Mouse (Mus musculus) liver, embryonic 12.5 days (tissue): ENCODE measurements around the gene Atp8b5. TPM values are rescaled to one million over a fixed set of nuclear protein-coding genes. Genes with fewer than 3 reads are reported as not detected.

Experiments used
- ATAC-seq: fragments of 200-750 bp; cut with Nextera tagmentation; 2 replicates; pipeline ENCODE4 v1.8.0; 2017; ENCODE audit warnings: moderate number of reproducible peaks, mild to moderate bottlenecking, moderate library complexity
- H3K27ac ChIP-seq: fragments of 300-500 bp; sonication (generic); 2 replicates; pipeline ENCODE4 v1.5.1; 2016; ENCODE audit warnings: mild to moderate bottlenecking
- H3K27me3 ChIP-seq: fragments of 300-500 bp; sonication (generic); replicated peaks from 2 replicates; pipeline ENCODE4 v1.6.1; 2016; ENCODE audit warnings: mild to moderate bottlenecking, moderate library complexity
- H3K36me3 ChIP-seq: fragments of 300-500 bp; sonication (generic); 2 replicates; pipeline ENCODE4 v1.6.1; 2016; ENCODE audit warnings: mild to moderate bottlenecking, moderate library complexity
- H3K4me1 ChIP-seq: fragments of 300-500 bp; sonication (generic); 2 replicates; pipeline ENCODE4 v1.6.1; 2016
- H3K4me2 ChIP-seq: fragments of 300-500 bp; sonication (generic); 2 replicates; pipeline ENCODE4 v1.6.1; 2016; ENCODE audit warnings: mild to moderate bottlenecking, moderate library complexity
- H3K4me3 ChIP-seq: fragments of 300-500 bp; sonication (generic); 2 replicates; pipeline ENCODE4 v1.5.1; 2016; ENCODE audit warnings: mild to moderate bottlenecking, moderate library complexity
- H3K9ac ChIP-seq: fragments of 300-500 bp; sonication (generic); 2 replicates; pipeline ENCODE4 v1.6.1; 2016; ENCODE audit warnings: mild to moderate bottlenecking, moderate library complexity
- H3K9me3 ChIP-seq: fragments of 300-500 bp; sonication (generic); replicated peaks from 2 replicates; pipeline ENCODE4 v1.6.1; 2016; ENCODE audit warnings: mild to moderate bottlenecking, moderate library complexity
- WGBS: fragments of 180-500 bp; shearing (Covaris S2); methylation state at CpG from one replicate; pipeline ENCODE4 v1.1.7; 2016; ENCODE audit not compliant: insufficient replicate concordance; 5-methylcytosine and 5-hydroxymethylcytosine counted together
- polyA plus RNA-seq: library from polyadenylated mRNA; unstranded; fragments of >200 nt; fragmentation: Nextera tagmentation; extraction: Ambion mirVana; gene quantifications from 2 replicates; pipeline ENCODE4 v1.2.1, GENCODE M21; 2016

Atp8b5 gene
- polyA plus RNA-seq, 1 experiment from 2014 or later, result 0.27 TPM

GRCm38 (mm10) chr4:43334771-43335170 lies 67.8 kb downstream of the Atp8b5 start:
- ATAC-seq, result no peak
- H3K4me2 ChIP-seq, result no peak overlapping the region
- H3K27ac ChIP-seq, result no peak overlapping the region
- peaks cover 6% of the 10 kb centered on the region; the same call in 1 of the 2 replicates for H3K9me3 ChIP-seq
- H3K9ac ChIP-seq, result no peak overlapping the region
- 54% methylated on average over 2 of the region's 2 CpGs for WGBS
- H3K4me1 ChIP-seq, result no peaks in the 10 kb centered on the region
- no peak overlapping the region for H3K4me3 ChIP-seq
- H3K36me3 ChIP-seq, result no peaks in the 10 kb centered on the region
- no peaks in the 10 kb centered on the region for H3K27me3 ChIP-seq

DNA sequence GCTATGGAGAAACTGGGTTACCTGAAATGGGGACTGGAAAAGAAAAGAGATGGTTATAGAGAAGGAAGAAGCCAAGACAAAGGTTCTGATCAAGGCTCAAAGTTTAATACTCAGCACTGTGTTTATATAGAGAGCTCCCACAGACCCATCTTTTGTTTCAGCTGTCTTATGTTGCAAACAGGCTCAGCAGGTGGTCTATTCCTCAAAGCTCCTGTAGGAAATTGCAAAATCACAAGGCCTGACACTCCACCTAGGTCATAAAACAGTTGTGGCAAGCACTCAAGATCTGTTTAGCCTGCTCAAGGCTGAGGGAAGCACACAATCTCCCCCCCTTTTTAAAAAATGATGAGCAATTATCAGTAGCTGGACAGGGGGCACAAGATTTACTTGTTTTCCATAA lies 69.2 kb downstream of the Atp8b5 start:
- Histone ChIP-seq H3K4me2 (no peak overlapping the region), H3K27ac (no peak overlapping the region), H3K9ac (no peak overlapping the region), H3K4me1 (no peaks in the 10 kb centered on the region), H3K9me3 (peaks cover 6% of the 10 kb centered on the region; the same call in 1 of the 2 replicates), H3K27me3 (no peaks in the 10 kb centered on the region), H3K36me3 (no peaks in the 10 kb centered on the region), H3K4me3 (no peak overlapping the region)
- ATAC-seq, result no peak

DNA sequence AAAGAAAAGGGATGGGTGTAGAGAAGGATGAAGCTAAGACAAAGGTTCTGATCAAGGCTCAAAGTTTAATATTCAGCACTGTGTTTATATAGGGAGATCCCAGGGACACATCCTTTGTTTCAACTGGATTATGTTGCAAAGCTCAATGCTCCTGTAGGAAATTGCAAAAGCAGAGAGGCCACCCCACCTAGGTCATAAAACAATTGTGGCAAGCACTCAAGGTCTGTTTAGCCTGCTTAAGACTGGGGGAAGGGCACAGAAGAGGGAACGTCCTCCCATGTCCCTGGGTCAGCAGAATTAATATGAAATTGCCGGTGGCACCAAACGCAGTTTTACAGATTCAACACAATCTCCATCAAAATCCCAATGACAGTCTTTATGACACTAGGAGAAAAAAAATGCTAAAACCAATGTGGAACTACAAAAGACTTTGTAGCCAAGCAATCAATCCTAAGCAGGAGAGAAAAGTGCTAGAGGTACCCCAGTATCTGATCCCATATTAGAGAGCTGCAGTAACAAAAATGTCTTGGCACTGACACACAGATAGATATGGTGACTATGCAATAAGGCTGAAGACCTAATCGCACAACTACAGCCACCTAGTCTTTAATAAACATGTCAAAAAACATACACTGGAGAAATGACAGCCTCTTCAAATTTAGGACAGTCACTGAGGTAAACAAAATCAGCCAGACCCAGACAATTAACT lies 73.3 kb downstream of the Atp8b5 start:
- H3K27me3 ChIP-seq, result no peaks in the 10 kb centered on the region
- no peaks in the 10 kb centered on the region for H3K36me3 ChIP-seq
- peaks cover 6% of the 10 kb centered on the region; the same call in 1 of the 2 replicates for H3K9me3 ChIP-seq
- H3K27ac ChIP-seq, result no peak overlapping the region
- H3K4me2 ChIP-seq, result no peak overlapping the region
- 68% methylated on average over 4 of the region's 4 CpGs for WGBS
- no peak overlapping the region for H3K4me3 ChIP-seq
- ATAC-seq, result no peak
- no peak overlapping the region for H3K9ac ChIP-seq
- H3K4me1 ChIP-seq, result no peaks in the 10 kb centered on the region

- 62% methylated on average over 7 of the region's 7 CpGs for WGBS
- H3K27ac ChIP-seq, result no peak overlapping the region
Measured at GRCm38 (mm10) chr4:43341276-43341891, 74.4 kb downstream of the Atp8b5 start.

DNA sequence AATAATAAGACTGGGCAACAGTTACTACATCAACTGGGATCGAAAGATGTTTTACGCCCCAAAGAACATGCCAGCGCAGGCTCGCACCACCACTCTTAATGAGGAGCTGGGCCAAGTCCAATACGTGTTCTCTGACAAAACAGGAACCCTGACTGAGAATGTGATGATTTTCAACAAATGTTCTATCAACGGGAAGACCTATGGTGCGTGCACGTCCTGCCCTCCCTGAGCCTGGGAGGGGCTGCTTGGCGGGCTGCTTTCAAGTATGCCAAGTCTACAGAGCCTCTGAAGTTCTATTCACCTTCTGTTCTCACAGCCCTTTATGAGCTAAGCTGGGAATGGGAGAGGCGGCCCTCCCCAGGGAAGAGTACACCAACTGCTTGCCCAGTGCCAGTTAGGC lies 75.5 kb downstream of the Atp8b5 start:
- Histone ChIP-seq H3K27ac (no peak overlapping the region), H3K27me3 (no peaks in the 10 kb centered on the region), H3K9ac (no peak overlapping the region), H3K4me3 (no peak overlapping the region), H3K4me1 (no peaks in the 10 kb centered on the region), H3K36me3 (no peaks in the 10 kb centered on the region), H3K9me3 (no peaks in the 10 kb centered on the region), H3K4me2 (no peak overlapping the region)
- 75% methylated on average over 10 of the region's 10 CpGs for WGBS
- no peak for ATAC-seq

More at GRCm38 (mm10) chr4:43341276-43341891, 74.4 kb downstream of the Atp8b5 start:
- H3K4me3 ChIP-seq, result no peak overlapping the region
- no peaks in the 10 kb centered on the region for H3K36me3 ChIP-seq
- H3K27me3 ChIP-seq, result no peaks in the 10 kb centered on the region
- no peak overlapping the region for H3K9ac ChIP-seq
- no peak overlapping the region for H3K4me2 ChIP-seq
- H3K9me3 ChIP-seq, result peaks cover 2% of the 10 kb centered on the region; the same call in 1 of the 2 replicates
- ATAC-seq, result no peak
- no peaks in the 10 kb centered on the region for H3K4me1 ChIP-seq

DNA sequence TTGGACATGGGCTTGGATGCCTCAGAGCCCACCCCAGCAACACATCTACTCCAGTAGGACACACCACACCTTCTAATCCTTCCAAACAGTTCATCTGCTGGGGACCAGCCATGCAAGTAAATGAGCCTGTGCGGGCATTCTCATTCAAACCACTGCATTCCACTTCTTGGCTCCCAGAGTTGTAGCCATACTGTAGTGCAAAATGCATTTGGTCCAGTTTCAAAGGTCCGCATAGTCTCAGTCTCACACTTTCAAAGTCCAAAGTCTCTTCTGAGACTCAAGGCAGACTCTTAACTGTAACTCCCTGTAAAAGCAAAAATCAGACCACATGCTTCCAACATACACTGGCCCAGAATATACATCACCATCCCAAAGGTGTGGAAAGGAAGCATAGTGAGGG lies 78.0 kb downstream of the Atp8b5 start:
- no peak overlapping the region for H3K9ac ChIP-seq
- H3K36me3 ChIP-seq, result no peaks in the 10 kb centered on the region
- 66% methylated on average over 2 of the region's 2 CpGs for WGBS
- H3K4me3 ChIP-seq, result no peak overlapping the region
- H3K4me1 ChIP-seq, result no peaks in the 10 kb centered on the region
- H3K9me3 ChIP-seq, result no peaks in the 10 kb centered on the region
- H3K4me2 ChIP-seq, result no peak overlapping the region
- no peak for ATAC-seq
- H3K27ac ChIP-seq, result no peak overlapping the region
- H3K27me3 ChIP-seq, result no peaks in the 10 kb centered on the region

DNA sequence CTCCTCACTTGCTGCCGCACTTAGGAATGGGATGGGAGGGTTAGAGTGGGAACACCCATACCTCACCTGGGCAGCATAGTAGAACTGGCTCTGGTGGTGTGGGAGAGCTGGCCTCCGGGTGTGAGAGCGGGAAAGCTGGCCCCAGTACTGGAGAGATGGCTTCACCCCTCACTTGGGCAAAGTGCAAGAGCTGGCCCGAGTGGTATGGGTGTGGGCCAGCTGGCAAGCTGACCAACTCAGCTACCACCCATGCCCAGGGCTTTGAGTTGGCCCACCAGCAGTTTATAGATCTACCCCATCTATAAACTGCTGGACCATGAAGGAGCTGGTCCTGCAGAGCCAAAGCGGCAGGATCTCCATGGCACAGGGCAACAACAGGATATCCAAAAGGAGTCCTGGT lies 82.2 kb downstream of the Atp8b5 start:
- Histone ChIP-seq H3K4me3 (no peak overlapping the region), H3K4me2 (no peak overlapping the region), H3K9me3 (no peaks in the 10 kb centered on the region), H3K4me1 (no peaks in the 10 kb centered on the region), H3K27ac (no peak overlapping the region), H3K36me3 (no peaks in the 10 kb centered on the region), H3K9ac (no peak overlapping the region), H3K27me3 (no peaks in the 10 kb centered on the region)
- ATAC-seq, result no peak
- WGBS, result 74% methylated on average over 5 of the region's 5 CpGs

- no peaks in the 10 kb centered on the region for H3K36me3 ChIP-seq
- no peaks in the 10 kb centered on the region for H3K4me1 ChIP-seq
- WGBS, result 47% methylated on average over 6 of the region's 6 CpGs
- H3K4me2 ChIP-seq, result no peak overlapping the region
- H3K27me3 ChIP-seq, result no peaks in the 10 kb centered on the region
- no peak overlapping the region for H3K9ac ChIP-seq
- no peaks in the 10 kb centered on the region for H3K9me3 ChIP-seq
- H3K27ac ChIP-seq, result no peak overlapping the region
- no peak for ATAC-seq
- H3K4me3 ChIP-seq, result no peak overlapping the region
Measured at GRCm38 (mm10) chr4:43350038-43350560, 83.1 kb downstream of the Atp8b5 start.

DNA sequence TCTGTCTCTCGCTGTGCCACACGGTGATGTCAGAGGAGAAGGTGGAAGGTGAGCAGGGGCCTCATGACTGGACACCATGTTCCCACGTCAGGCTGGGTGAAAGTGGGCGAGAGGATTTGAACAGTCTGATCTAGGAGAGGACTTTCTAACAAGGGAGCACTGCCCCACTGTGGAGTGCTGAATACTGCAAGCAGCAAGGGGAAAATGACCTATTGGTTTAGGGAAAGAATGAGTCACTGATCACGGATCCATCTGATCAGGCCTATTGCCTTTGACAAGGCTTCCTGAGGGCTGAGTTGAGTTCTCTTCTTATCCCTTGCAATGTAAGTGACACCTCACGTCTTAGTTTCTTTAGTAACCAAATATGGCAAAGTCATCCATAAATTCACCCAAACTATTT lies 86.7 kb downstream of the Atp8b5 start:
- Histone ChIP-seq H3K4me2 (no peak overlapping the region), H3K27ac (no peak overlapping the region), H3K4me3 (no peak overlapping the region), H3K9me3 (no peaks in the 10 kb centered on the region), H3K36me3 (no peaks in the 10 kb centered on the region), H3K27me3 (no peaks in the 10 kb centered on the region), H3K9ac (no peak overlapping the region), H3K4me1 (no peaks in the 10 kb centered on the region)
- no peak for ATAC-seq
- WGBS, result 73% methylated on average over 6 of the region's 6 CpGs

DNA sequence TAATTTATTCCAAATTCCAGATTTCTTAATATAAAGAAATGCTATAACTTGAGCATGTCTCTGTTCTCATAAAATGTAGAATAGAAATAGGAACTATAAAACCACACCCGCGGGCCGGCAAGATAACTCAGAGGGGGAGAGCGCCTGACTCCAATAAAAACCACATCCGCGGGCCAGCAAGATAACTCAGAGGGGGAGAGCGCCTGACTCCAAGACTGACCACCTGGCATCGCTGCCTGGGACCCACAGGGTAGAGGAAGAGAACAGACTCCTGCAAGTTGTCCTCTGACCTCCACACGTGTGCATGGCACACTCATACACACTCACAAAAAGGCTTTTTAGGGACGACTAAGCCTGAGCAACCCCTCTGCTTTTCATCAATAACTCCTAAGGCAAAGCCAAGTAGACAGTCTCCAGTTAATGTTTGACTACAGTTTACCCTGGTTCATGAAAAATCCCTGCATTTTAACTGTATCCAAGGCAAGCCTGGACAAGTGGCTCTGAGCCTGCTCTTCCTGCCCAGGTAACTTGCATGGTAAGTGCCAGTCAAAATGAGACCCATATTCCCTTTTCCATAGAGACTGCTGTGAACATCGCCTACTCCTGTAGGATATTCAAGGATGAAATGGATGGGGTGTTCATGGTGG lies 98.1 kb downstream of the Atp8b5 start:
- Histone ChIP-seq H3K27ac (no peak overlapping the region), H3K4me1 (no peaks in the 10 kb centered on the region), H3K9me3 (no peaks in the 10 kb centered on the region), H3K4me3 (no peak overlapping the region), H3K27me3 (peaks cover 9% of the 10 kb centered on the region; the same call in 1 of the 2 replicates), H3K9ac (no peak overlapping the region), H3K36me3 (no peaks in the 10 kb centered on the region), H3K4me2 (no peak overlapping the region)
- WGBS, result 35% methylated on average over 11 of the region's 11 CpGs
- ATAC-seq, result no peak

DNA sequence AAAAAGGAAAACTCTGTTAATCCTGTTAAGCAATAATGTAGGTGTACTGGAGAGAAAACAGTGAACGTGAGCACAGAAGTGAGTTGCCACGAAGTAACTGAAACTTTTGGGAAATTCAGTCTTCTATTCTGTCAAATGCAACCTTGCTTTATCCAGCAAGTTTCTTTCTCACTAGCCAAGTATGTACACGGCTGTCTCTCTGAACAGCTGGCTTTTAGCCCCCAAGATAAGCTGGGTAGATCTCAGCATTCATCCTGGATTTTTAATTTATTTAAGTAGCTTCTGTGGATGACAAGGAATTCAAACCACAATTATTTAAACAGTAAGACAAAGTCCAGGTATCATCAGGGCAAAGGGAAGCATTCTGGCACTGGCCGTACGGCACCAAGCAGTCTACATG lies 100.3 kb downstream of the Atp8b5 start:
- WGBS, result 68% methylated on average over 5 of the region's 5 CpGs
- Histone ChIP-seq H3K27ac (no peak overlapping the region), H3K4me1 (no peaks in the 10 kb centered on the region), H3K4me3 (no peak overlapping the region), H3K36me3 (no peaks in the 10 kb centered on the region), H3K9me3 (no peaks in the 10 kb centered on the region), H3K9ac (no peak overlapping the region), H3K4me2 (no peak overlapping the region), H3K27me3 (peaks cover 15% of the 10 kb centered on the region; the same call in 1 of the 2 replicates)
- no peak for ATAC-seq

GRCm38 (mm10) chr4:43367787-43368186 lies 100.8 kb downstream of the Atp8b5 start:
- no peaks in the 10 kb centered on the region for H3K9me3 ChIP-seq
- H3K4me3 ChIP-seq, result no peak overlapping the region
- H3K4me1 ChIP-seq, result no peaks in the 10 kb centered on the region
- 69% methylated on average over 9 of the region's 9 CpGs for WGBS
- H3K27ac ChIP-seq, result no peak overlapping the region
- no peaks in the 10 kb centered on the region for H3K36me3 ChIP-seq
- no peak for ATAC-seq
- no peak overlapping the region for H3K4me2 ChIP-seq
- no peak overlapping the region for H3K9ac ChIP-seq
- peaks cover 15% of the 10 kb centered on the region; the same call in 1 of the 2 replicates for H3K27me3 ChIP-seq
